9 mouse cellular contexts compared by ENCODE assay signal in genomic region chr5:92112585-92112984, GRCm38 (mm10). TPM values are rescaled to one million over a fixed set of nuclear protein-coding genes. Genes with fewer than 3 reads are reported as not detected.
DNase-seq lines count a peak whose midpoint lies in the region; ATAC-seq and TF ChIP-seq lines count a peak whose summit lies in the region.
"Had no signal": no experiment of that assay in that cellular context is flagged by ENCODE, and none has a peak within 500 bp of the region (broad histone marks: within the 10 kb centered on the region; RNA-seq: fewer than 3 reads in every experiment).

No protein-coding gene starts in this region.

- no peaks in the 10 kb centered on the region for H3K36me3 ChIP-seq in heart, embryonic 10.5 days
- H3K36me3 ChIP-seq in hindbrain, embryonic 16.5 days (ENCODE audit: control insufficient read depth, insufficient read depth, low read length): no peaks in the 10 kb centered on the region
- no peaks in the 10 kb centered on the region for H3K36me3 ChIP-seq in midbrain, postnatal 0 days (ENCODE audit: insufficient read depth, low read length)

- H3K9ac ChIP-seq in hindbrain, embryonic 16.5 days (ENCODE audit: low read depth, low read length): no peak overlapping the region
- H3K9ac ChIP-seq in midbrain, postnatal 0 days (replicated peaks; ENCODE audit: low read length, poor library complexity, severe bottlenecking): no peak overlapping the region

- ATAC-seq in hindbrain, embryonic 16.5 days: 0 out of 2 replicates have a peak, but pooled peaks have one; percentile 17
- no peak for ATAC-seq in midbrain, postnatal 0 days (ENCODE audit: low FRiP score)

- no peak for TF ChIP-seq CTCF in midbrain, postnatal 0 days (IDR thresholded peaks at IDR 0.05)

- H3K9me3 ChIP-seq in heart, embryonic 10.5 days: no peaks in the 10 kb centered on the region
- no peaks in the 10 kb centered on the region for H3K9me3 ChIP-seq in hindbrain, embryonic 16.5 days (ENCODE audit: control insufficient read depth, low read length)
- H3K9me3 ChIP-seq in midbrain, postnatal 0 days (ENCODE audit: low read length): no peaks in the 10 kb centered on the region

- no peaks in the 10 kb centered on the region for H3K27me3 ChIP-seq in heart, embryonic 10.5 days (ENCODE audit: insufficient read depth, poor library complexity, severe bottlenecking)
- H3K27me3 ChIP-seq in hindbrain, embryonic 16.5 days (replicated peaks; ENCODE audit: control insufficient read depth, insufficient read depth, low read length): no peaks in the 10 kb centered on the region; the same call in 1 of the 2 replicates
- H3K27me3 ChIP-seq in midbrain, postnatal 0 days (ENCODE audit: insufficient read depth, low read length): no peaks in the 10 kb centered on the region

- DNase-seq in heart, embryonic 10.5 days (ENCODE audit: low spot score): no peak
- no peak for DNase-seq in heart, adult 8-10 months (ENCODE audit: low spot score)
- DNase-seq in embryo, embryonic 11 days: peak; percentile 41
- DNase-seq in midbrain, postnatal 0 days (ENCODE audit: low spot score): no peak
- no peak for DNase-seq in cerebellum, postnatal 14 days
- DNase-seq in left cerebral cortex, adult 18-20 months (ENCODE audit: low spot score in 2 of 2): no peak
- DNase-seq in right cerebral cortex, postnatal 36 days (ENCODE audit: low spot score in 2 of 2): no peak
- DNase-seq: cerebellum, postnatal 36 days had no signal

- 0 out of 2 replicates have a peak overlapping the region, but pooled peaks have one; percentile 13 for H3K27ac ChIP-seq in heart, embryonic 10.5 days
- H3K27ac ChIP-seq in hindbrain, embryonic 16.5 days (ENCODE audit: low read depth, low read length): no peak overlapping the region
- no peak overlapping the region for H3K27ac ChIP-seq in midbrain, postnatal 0 days (ENCODE audit: low read depth, low read length)

- peaks cover 8% of the 10 kb centered on the region; the same call in 1 of the 2 replicates for H3K4me1 ChIP-seq in heart, embryonic 10.5 days
- H3K4me1 ChIP-seq in hindbrain, embryonic 16.5 days (ENCODE audit: control insufficient read depth, insufficient read depth, low read depth, low read length): peaks cover 3% of the 10 kb centered on the region; the same call in 1 of the 2 replicates
- H3K4me1 ChIP-seq in midbrain, postnatal 0 days (ENCODE audit: insufficient read depth, low read length): peaks cover 7% of the 10 kb centered on the region; the same call in 1 of the 2 replicates

- H3K4me2 ChIP-seq in hindbrain, embryonic 16.5 days (ENCODE audit: low read length): peak overlapping the region; percentile 38
- peak overlapping the region; percentile 33 for H3K4me2 ChIP-seq in midbrain, postnatal 0 days (ENCODE audit: low read depth, low read length, poor library complexity, severe bottlenecking)

- WGBS in heart, embryonic 10.5 days: 4% methylated on average over 10 of the region's 10 CpGs
- 4% methylated on average over 10 of the region's 10 CpGs for WGBS in hindbrain, embryonic 16.5 days
- under 1% methylated on average over 10 of the region's 10 CpGs for WGBS in midbrain, postnatal 0 days

- H3K4me3 ChIP-seq in heart, embryonic 10.5 days: peak overlapping the region; percentile 46
- no peak overlapping the region for H3K4me3 ChIP-seq in hindbrain, embryonic 16.5 days (ENCODE audit: low read length)
- no peak overlapping the region for H3K4me3 ChIP-seq in midbrain, postnatal 0 days (ENCODE audit: low read depth, low read length)

RNA-seq across cellular contexts. Expression of gene Uso1, which starts 25.2 kb away (rescaled TPM):
- 40.4 and 48.9 TPM in 2 replicates for polyA plus RNA-seq in heart, embryonic 10.5 days (2016; fragmentation: Nextera tagmentation; extraction: Ambion mirVana)
- 10 to 100 TPM; 43.0 to 49.2 (median 46.7) TPM for total RNA-seq in heart, adult 8-10 months (2022)
- polyA plus RNA-seq in hindbrain, embryonic 16.5 days (2015; fragmentation: Nextera tagmentation; extraction: Ambion mirVana): 35.7 and 40.1 TPM in 2 replicates
- total RNA-seq in midbrain, postnatal 0 days (2014; rRNA removed): 22.4 and 23.6 TPM in 2 replicates
- polyA plus RNA-seq in midbrain, postnatal 0 days (2015; fragmentation: Nextera tagmentation; extraction: Ambion mirVana): 25.9 and 27.0 TPM in 2 replicates
- 10 to 100 TPM; 77.8 to 80.2 TPM for total RNA-seq in left cerebral cortex, adult 18-20 months (2021)

RNA-seq across cellular contexts. Expression of gene G3bp2, which starts 29.1 kb away (rescaled TPM):
- polyA plus RNA-seq in heart, embryonic 10.5 days (2016; fragmentation: Nextera tagmentation; extraction: Ambion mirVana): 207 and 210 TPM in 2 replicates
- 10 to 100 TPM; 55.3 to 63.0 (median 57.9) TPM for total RNA-seq in heart, adult 8-10 months (2022)
- 333 and 334 TPM in 2 replicates for polyA plus RNA-seq in hindbrain, embryonic 16.5 days (2015; fragmentation: Nextera tagmentation; extraction: Ambion mirVana)
- total RNA-seq in midbrain, postnatal 0 days (2014; rRNA removed): 167 and 221 TPM in 2 replicates
- polyA plus RNA-seq in midbrain, postnatal 0 days (2015; fragmentation: Nextera tagmentation; extraction: Ambion mirVana): 280 and 303 TPM in 2 replicates
- total RNA-seq in left cerebral cortex, adult 18-20 months (2021): 100 to 1,000 TPM; 245 to 252 TPM
